Mouse (Mus musculus): ENCODE data around the gene Susd3. TPM values are rescaled to one million over a fixed set of nuclear protein-coding genes. Genes with fewer than 3 reads are reported as not detected.

Gene Susd3
- polyA plus RNA-seq, 1 experiment from 2014 or later = 2.2 TPM

DNA sequence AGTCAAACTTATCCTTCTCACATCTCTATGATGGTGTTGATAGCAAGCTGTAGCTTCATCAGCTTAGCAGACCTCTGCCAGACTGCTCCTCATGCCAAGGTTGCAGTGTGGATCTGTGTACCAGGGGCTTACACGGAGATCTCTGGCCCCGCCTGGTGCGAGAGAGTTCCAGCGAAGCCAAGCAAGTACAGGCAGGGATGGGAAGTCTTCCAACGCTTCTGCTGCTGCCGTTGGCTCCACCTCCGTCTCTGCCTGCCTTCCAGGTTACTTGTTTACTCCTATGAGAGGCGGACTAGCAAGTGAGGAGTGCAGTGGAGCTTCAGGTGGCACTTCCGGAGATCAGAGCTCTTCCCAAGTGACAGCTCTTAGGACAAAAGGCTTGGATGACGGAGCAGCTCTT is 24.2 kb downstream of the Susd3 start:
- Histone ChIP-seq H3K9me3 (ENCODE audit: control insufficient read depth, low read length) (0 out of 2 replicates have a peak, but pooled peaks cover 5% of the 10 kb centered on the region), H3K4me3 (ENCODE audit: low read depth, low read length) (peak overlapping the region; percentile 10; the same call in 1 of the 2 replicates), H3K9ac (ENCODE audit: low read depth, low read length) (no peak overlapping the region), H3K27me3 (replicated peaks; ENCODE audit: control insufficient read depth, insufficient read depth, low read length) (no peaks in the 10 kb centered on the region), H3K4me1 (ENCODE audit: control insufficient read depth, insufficient read depth, low read length) (no peaks in the 10 kb centered on the region), H3K27ac (replicated peaks; ENCODE audit: low read depth, low read length) (no peak overlapping the region), H3K4me2 (ENCODE audit: low read depth, low read length) (peak overlapping the region; percentile 28), H3K36me3 (ENCODE audit: control insufficient read depth, insufficient read depth, low read length) (no peaks in the 10 kb centered on the region)
- peak; percentile 76; the same call in 1 of the 2 replicates for ATAC-seq (ENCODE audit: low read depth)
- WGBS = 10% methylated on average over 10 of the region's 10 CpGs
- peak; percentile 82 for DNase-seq (ENCODE audit: low spot score)

DNA sequence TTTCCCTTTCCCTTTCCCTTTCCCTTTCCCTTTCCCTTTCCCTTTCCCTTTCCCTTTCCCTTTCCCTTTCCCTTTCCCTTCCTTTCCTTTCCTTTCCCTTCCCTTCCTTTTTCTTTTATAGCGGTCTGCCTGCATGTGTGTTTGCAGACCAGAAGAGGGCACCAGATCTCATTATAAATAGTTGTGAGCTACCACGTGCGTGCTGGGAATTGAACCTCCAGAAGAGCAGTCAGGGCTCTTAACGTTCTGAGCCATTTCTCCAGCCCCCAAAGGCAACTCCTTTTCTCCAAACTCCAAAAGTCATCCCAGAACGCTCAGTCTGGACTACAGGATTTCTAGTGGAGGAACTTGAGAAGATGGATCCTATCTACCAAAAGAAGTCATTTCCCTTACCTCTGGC is 27.6 kb downstream of the Susd3 start:
- Histone ChIP-seq H3K9ac (ENCODE audit: low read depth, low read length) (no peak overlapping the region), H3K9me3 (ENCODE audit: control insufficient read depth, low read length) (0 out of 2 replicates have a peak, but pooled peaks cover 5% of the 10 kb centered on the region), H3K27me3 (replicated peaks; ENCODE audit: control insufficient read depth, insufficient read depth, low read length) (no peaks in the 10 kb centered on the region), H3K4me2 (ENCODE audit: low read depth, low read length) (no peak overlapping the region), H3K4me3 (ENCODE audit: low read depth, low read length) (no peak overlapping the region), H3K27ac (replicated peaks; ENCODE audit: low read depth, low read length) (no peak overlapping the region), H3K4me1 (ENCODE audit: control insufficient read depth, insufficient read depth, low read length) (peaks cover 11% of the 10 kb centered on the region), H3K36me3 (ENCODE audit: control insufficient read depth, insufficient read depth, low read length) (no peaks in the 10 kb centered on the region)
- WGBS = 22% methylated on average over 5 of the region's 5 CpGs
- ATAC-seq (ENCODE audit: low read depth) = no peak
- DNase-seq (ENCODE audit: low spot score) = no peak

DNA sequence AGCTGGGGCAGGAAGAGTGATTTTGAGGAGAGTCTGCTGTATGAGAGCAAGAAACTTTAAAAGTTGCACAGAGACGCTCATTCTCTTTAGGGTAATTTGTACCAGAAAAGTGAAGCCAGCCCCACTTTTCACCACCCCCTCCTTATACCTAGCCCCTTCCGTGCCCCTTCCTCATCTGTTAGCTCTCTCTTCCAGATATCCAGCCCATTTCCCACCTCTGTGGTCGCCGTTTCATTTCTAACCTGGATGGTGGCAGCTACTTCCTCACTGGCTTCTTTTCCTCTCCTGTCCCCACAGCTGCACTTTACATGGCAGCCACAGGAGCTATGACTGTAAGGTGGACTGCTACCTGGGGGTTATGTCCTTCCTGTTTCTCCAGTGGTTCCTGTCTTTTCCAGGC is 29.1 kb downstream of the Susd3 start:
- no peak overlapping the region for H3K4me3 ChIP-seq (ENCODE audit: low read depth, low read length)
- no peak overlapping the region for H3K27ac ChIP-seq (replicated peaks; ENCODE audit: low read depth, low read length)
- no peaks in the 10 kb centered on the region for H3K27me3 ChIP-seq (replicated peaks; ENCODE audit: control insufficient read depth, insufficient read depth, low read length)
- H3K9me3 ChIP-seq (ENCODE audit: control insufficient read depth, low read length) = 0 out of 2 replicates have a peak, but pooled peaks cover 5% of the 10 kb centered on the region
- no peak for DNase-seq (ENCODE audit: low spot score)
- peaks cover 19% of the 10 kb centered on the region for H3K4me1 ChIP-seq (ENCODE audit: control insufficient read depth, insufficient read depth, low read length)
- no peak overlapping the region for H3K9ac ChIP-seq (ENCODE audit: low read depth, low read length)
- no peak for ATAC-seq (ENCODE audit: low read depth)
- WGBS = 78% methylated on average over 4 of the region's 4 CpGs
- no peak overlapping the region for H3K4me2 ChIP-seq (ENCODE audit: low read depth, low read length)
- no peaks in the 10 kb centered on the region for H3K36me3 ChIP-seq (ENCODE audit: control insufficient read depth, insufficient read depth, low read length)

DNA sequence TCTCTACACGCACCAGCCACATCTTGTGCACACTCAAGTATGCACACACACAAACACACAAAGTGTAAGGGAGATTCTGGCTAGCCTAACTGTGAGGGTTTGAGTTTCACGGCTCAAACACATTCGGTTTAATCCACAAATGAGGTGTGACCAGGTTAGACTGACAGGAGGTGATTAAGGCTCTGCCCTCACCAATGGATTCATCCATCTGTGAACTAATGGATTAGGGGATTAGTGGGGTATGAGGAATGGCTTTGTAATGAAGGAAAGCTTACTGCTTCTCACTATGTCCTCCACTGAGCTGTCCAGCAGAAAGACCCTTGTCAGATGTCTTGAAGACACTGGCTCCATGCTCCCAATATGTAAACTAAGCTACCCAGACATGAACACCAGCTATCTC is 29.9 kb downstream of the Susd3 start:
- Histone ChIP-seq H3K4me3 (ENCODE audit: low read depth, low read length) (no peak overlapping the region), H3K9ac (ENCODE audit: low read depth, low read length) (no peak overlapping the region), H3K4me2 (ENCODE audit: low read depth, low read length) (no peak overlapping the region), H3K27me3 (replicated peaks; ENCODE audit: control insufficient read depth, insufficient read depth, low read length) (no peaks in the 10 kb centered on the region), H3K36me3 (ENCODE audit: control insufficient read depth, insufficient read depth, low read length) (no peaks in the 10 kb centered on the region), H3K27ac (replicated peaks; ENCODE audit: low read depth, low read length) (no peak overlapping the region), H3K9me3 (ENCODE audit: control insufficient read depth, low read length) (0 out of 2 replicates have a peak, but pooled peaks cover 5% of the 10 kb centered on the region), H3K4me1 (ENCODE audit: control insufficient read depth, insufficient read depth, low read length) (peaks cover 23% of the 10 kb centered on the region)
- no peak; the same call in 1 of the 2 replicates for ATAC-seq (ENCODE audit: low read depth)
- 67% methylated on average over 3 of the region's 3 CpGs for WGBS
- DNase-seq (ENCODE audit: low spot score) = peak; percentile 31

DNA sequence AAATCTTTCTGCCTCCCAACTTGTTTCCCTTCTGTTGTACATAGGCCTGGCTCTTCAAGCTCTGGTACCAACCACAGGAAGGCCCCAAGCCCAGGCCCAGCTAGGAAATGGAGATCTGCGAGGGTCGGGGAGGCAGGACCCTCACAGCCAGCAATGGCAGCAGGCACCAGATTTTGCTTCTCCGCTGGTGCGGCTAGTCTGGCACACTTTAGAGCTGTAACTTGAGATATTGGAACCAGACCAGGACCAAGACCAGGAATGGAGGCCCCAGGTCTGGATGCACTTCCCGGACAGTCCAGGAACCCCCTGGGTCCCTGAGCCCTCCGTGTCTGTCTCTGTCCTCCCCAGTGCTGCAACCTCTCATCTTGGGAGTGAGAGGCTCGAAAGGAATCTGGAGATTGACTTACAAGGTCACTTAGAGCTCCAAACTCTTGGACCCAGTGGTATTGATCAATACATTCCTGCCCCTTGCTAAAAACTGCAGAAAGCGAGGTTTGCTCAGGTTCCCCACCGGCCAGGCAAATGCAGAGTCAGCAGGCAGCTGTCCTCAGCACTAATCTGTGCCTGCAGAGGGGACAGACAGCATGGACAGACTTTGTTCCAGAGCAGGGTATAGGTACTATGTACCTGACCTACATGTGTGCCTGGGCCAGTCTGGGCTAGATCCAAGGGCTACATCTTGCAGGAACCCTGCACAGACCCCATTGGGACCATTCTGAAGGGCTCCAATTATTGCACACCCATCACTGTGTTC is 31.5 kb downstream of the Susd3 start:
- no peaks in the 10 kb centered on the region for H3K36me3 ChIP-seq (ENCODE audit: control insufficient read depth, insufficient read depth, low read length)
- H3K27ac ChIP-seq (replicated peaks; ENCODE audit: low read depth, low read length) = peak overlapping the region; percentile 78
- peak overlapping the region; percentile 87 for H3K4me2 ChIP-seq (ENCODE audit: low read depth, low read length)
- 0 out of 2 replicates have a peak overlapping the region, but pooled peaks have one; percentile 92 for H3K4me3 ChIP-seq (ENCODE audit: low read depth, low read length)
- H3K9me3 ChIP-seq (ENCODE audit: control insufficient read depth, low read length) = 0 out of 2 replicates have a peak, but pooled peaks cover 5% of the 10 kb centered on the region
- ATAC-seq (ENCODE audit: low read depth) = no peak
- peak; percentile 57 for DNase-seq (ENCODE audit: low spot score)
- H3K9ac ChIP-seq (ENCODE audit: low read depth, low read length) = peak overlapping the region; percentile 87; the same call in 1 of the 2 replicates
- H3K27me3 ChIP-seq (replicated peaks; ENCODE audit: control insufficient read depth, insufficient read depth, low read length) = no peaks in the 10 kb centered on the region
- WGBS = 41% methylated on average over 9 of the region's 9 CpGs
- H3K4me1 ChIP-seq (ENCODE audit: control insufficient read depth, insufficient read depth, low read length) = peaks cover 26% of the 10 kb centered on the region

DNA sequence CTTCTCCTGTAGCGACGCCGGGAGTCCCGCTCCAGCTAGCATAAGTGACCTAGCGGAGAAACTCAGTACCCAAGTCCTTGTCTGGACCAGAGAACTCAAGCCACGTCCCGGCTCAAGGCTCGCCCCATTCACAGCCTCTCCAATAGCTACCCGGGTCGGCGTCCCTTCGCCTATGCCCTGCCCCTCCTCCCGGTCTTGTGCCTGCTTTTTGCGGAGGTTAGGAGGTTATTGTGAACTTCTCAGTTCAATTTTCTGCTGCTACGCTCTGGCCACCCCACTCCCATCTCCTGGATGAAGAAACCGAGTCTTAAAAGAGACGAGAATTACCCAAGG is 32.3 kb downstream of the Susd3 start:
- H3K36me3 ChIP-seq (ENCODE audit: control insufficient read depth, insufficient read depth, low read length) = no peaks in the 10 kb centered on the region
- ATAC-seq (ENCODE audit: low read depth) (peak; percentile 43), DNase-seq (ENCODE audit: low spot score) (no peak)
- H3K4me2 ChIP-seq (ENCODE audit: low read depth, low read length) = peak overlapping the region; percentile 87
- H3K9me3 ChIP-seq (ENCODE audit: control insufficient read depth, low read length) = 0 out of 2 replicates have a peak, but pooled peaks cover 4% of the 10 kb centered on the region
- H3K27me3 ChIP-seq (replicated peaks; ENCODE audit: control insufficient read depth, insufficient read depth, low read length) = no peaks in the 10 kb centered on the region
- H3K9ac ChIP-seq (ENCODE audit: low read depth, low read length) = peak overlapping the region; percentile 87
- peak overlapping the region; percentile 92 for H3K4me3 ChIP-seq (ENCODE audit: low read depth, low read length)
- peak overlapping the region; percentile 78 for H3K27ac ChIP-seq (replicated peaks; ENCODE audit: low read depth, low read length)
- peaks cover 34% of the 10 kb centered on the region for H3K4me1 ChIP-seq (ENCODE audit: control insufficient read depth, insufficient read depth, low read length)
- 4% methylated on average over 17 of the region's 17 CpGs for WGBS

DNA sequence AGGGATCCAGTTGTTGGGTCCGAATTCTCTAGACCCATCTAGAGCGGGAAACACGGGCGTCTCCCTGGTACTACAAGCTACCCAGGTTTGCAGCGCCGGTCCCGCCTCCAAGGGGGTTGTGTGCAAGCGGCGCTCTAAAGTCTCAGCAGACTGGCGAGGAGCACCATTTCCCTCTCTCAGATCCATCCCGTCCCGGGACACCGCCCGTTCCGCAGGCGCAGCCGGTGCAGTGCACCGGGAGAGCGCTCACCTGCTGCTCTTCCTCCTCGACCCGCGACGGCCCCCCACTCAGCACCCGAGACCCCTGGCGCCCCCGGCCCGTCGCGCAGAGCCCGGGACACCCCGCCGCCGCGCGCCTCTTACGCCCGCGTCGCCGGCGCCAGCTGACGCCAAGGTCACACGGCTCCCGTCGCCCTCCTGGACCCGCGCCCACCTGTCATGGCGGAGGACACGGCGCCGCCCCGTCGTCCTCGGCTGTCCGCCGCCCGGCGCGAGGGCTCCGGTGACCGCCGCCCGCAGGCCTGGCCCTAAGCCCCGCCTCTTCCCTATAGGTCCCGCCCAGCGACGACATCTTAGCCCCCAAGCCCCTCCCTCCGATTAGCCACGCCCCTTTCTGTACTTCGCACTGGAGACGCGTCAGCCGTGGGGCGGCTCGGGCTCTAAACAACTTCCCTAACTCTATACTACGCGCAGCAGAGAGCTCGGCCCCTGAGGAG is 32.8 kb downstream of the Susd3 start, which contains the start of gene Card19:
Gene Card19 (minus strand): TSS at position 534 of the 716 bp plus-strand sequence.
- DNase-seq (ENCODE audit: low spot score) (peak; percentile 98), ATAC-seq (ENCODE audit: low read depth) (peak; percentile 91)
- no peaks in the 10 kb centered on the region for H3K9me3 ChIP-seq (ENCODE audit: control insufficient read depth, low read length)
- H3K27me3 ChIP-seq (replicated peaks; ENCODE audit: control insufficient read depth, insufficient read depth, low read length) = no peaks in the 10 kb centered on the region
- H3K4me1 ChIP-seq (ENCODE audit: control insufficient read depth, insufficient read depth, low read length) = peaks cover 35% of the 10 kb centered on the region
- WGBS = under 1% methylated on average over 26 of the region's 78 CpGs
- H3K4me2 ChIP-seq (ENCODE audit: low read depth, low read length) = peak within 1 kb of the TSS; percentile 87
- no peaks in the 10 kb centered on the region for H3K36me3 ChIP-seq (ENCODE audit: control insufficient read depth, insufficient read depth, low read length)
- peak within 1 kb of the TSS; percentile 78 for H3K27ac ChIP-seq (replicated peaks; ENCODE audit: low read depth, low read length)
- H3K4me3 ChIP-seq (ENCODE audit: low read depth, low read length) = peak within 1 kb of the TSS; percentile 92
- peak within 1 kb of the TSS; percentile 87 for H3K9ac ChIP-seq (ENCODE audit: low read depth, low read length)

DNA sequence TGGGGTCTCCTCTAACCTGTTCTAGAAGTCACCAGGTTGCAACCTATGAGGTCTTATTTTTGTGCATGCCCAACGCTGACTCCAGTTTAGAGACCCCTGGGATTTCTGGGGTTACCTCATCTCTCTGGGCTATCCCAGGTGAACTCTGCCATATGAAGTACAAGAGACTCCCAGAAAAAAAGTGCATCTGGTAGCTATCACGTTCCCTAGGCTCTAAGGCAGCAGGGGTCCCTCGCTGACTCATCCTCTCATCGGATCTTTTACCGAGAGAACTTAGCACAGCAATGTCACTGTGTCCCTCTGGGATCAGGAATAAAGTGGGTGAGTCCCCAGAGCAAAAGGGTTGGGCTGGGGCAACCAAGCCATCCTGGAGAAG is 33.4 kb downstream of the Susd3 start:
- DNase-seq (ENCODE audit: low spot score) (no peak), ATAC-seq (ENCODE audit: low read depth) (no peak)
- 5% methylated on average over 5 of the region's 5 CpGs for WGBS
- H3K4me3 ChIP-seq (ENCODE audit: low read depth, low read length) = peak overlapping the region; percentile 92
- H3K9me3 ChIP-seq (ENCODE audit: control insufficient read depth, low read length) = no peaks in the 10 kb centered on the region
- no peaks in the 10 kb centered on the region for H3K36me3 ChIP-seq (ENCODE audit: control insufficient read depth, insufficient read depth, low read length)
- H3K27me3 ChIP-seq (replicated peaks; ENCODE audit: control insufficient read depth, insufficient read depth, low read length) = no peaks in the 10 kb centered on the region
- H3K9ac ChIP-seq (ENCODE audit: low read depth, low read length) = peak overlapping the region; percentile 87
- peaks cover 35% of the 10 kb centered on the region for H3K4me1 ChIP-seq (ENCODE audit: control insufficient read depth, insufficient read depth, low read length)
- peak overlapping the region; percentile 87 for H3K4me2 ChIP-seq (ENCODE audit: low read depth, low read length)
- H3K27ac ChIP-seq (replicated peaks; ENCODE audit: low read depth, low read length) = peak overlapping the region; percentile 78; the same call in 1 of the 2 replicates
